Mouse (Mus musculus): ENCODE data around the gene Gm11239.
"Not testable (repeated sequence)": the region's sequence is repeated elsewhere in the genome, so short reads cannot be mapped to it uniquely, and the experiment has no call there.

Gm11239 gene

DNA sequence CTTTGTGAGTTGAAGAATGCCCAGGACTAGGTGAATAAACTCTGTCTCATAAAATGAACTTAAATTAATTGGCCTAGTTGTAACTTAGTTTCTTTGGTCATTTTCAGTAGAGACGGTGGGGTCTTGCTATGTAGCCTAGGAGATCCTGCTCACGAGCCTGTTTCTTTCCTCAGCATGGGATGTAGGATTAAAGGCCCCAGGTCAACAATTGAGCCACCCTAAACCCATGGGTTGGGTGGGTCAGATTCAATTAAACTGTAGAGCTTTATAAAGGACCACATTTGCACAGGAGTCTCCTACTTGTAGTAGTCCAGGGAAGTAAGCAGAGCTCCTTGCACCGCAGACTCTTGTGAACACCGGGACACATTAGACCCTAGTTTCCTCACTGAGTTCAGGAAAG lies at the start of gene Gm11239:
TSS of gene Gm11239 (plus strand) at position 301 of the 400 bp plus-strand sequence.
- DNase-seq (ENCODE audit: low read depth, low spot score): not testable (repeated sequence)

DNA sequence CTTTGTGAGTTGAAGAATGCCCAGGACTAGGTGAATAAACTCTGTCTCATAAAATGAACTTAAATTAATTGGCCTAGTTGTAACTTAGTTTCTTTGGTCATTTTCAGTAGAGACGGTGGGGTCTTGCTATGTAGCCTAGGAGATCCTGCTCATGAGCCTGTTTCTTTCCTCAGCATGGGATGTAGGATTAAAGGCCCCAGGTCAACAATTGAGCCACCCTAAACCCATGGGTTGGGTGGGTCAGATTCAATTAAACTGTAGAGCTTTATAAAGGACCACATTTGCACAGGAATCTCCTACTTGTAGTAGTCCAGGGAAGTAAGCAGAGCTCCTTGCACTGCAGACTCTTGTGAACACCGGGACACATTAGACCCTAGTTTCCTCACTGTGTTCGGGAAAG lies 45.5 kb upstream of the Gm11239 start, which contains the start of gene Gm11237:
TSS of gene Gm11237 (plus strand) at position 301 of the 400 bp plus-strand sequence.
- DNase-seq (ENCODE audit: low read depth, low spot score): not testable (repeated sequence)

DNA sequence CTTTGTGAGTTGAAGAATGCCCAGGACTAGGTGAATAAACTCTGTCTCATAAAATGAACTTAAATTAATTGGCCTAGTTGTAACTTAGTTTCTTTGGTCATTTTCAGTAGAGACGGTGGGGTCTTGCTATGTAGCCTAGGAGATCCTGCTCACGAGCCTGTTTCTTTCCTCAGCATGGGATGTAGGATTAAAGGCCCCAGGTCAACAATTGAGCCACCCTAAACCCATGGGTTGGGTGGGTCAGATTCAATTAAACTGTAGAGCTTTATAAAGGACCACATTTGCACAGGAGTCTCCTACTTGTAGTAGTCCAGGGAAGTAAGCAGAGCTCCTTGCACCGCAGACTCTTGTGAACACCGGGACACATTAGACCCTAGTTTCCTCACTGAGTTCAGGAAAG lies 30.3 kb upstream of the Gm11239 start, which contains the start of gene Gm11236:
TSS of gene Gm11236 (plus strand) at position 301 of the 400 bp plus-strand sequence.
- not testable (repeated sequence) for DNase-seq (ENCODE audit: low read depth, low spot score)

DNA sequence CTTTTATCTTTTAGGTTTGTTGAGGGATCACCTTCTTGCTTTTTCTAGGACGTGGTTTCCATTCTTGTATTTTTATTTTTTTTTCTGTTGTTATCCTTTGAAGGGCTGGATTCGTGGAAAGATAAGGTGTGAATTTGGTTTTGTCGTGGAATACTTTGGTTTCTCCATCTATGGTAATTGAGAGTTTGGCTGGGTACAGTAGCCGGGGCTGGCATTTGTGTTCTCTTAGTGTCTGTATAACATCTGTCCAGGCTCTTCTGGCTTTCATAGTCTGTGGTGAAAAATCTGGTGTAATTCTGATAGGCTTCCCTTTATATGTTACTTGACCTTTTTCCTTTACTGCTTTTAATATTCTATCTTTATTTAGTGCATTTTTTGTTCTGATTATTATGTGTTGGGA lies 6.3 kb upstream of the Gm11239 start:
- not testable (repeated sequence) for DNase-seq (ENCODE audit: low read depth, low spot score)

DNA sequence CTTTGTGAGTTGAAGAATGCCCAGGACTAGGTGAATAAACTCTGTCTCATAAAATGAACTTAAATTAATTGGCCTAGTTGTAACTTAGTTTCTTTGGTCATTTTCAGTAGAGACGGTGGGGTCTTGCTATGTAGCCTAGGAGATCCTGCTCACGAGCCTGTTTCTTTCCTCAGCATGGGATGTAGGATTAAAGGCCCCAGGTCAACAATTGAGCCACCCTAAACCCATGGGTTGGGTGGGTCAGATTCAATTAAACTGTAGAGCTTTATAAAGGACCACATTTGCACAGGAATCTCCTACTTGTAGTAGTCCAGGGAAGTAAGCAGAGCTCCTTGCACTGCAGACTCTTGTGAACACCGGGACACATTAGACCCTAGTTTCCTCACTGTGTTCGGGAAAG lies 15.1 kb downstream of the Gm11239 start, which contains the start of gene Gm428:
TSS of gene Gm428 (plus strand) at position 301 of the 400 bp plus-strand sequence.
- not testable (repeated sequence) for DNase-seq (ENCODE audit: low read depth, low spot score)

DNA sequence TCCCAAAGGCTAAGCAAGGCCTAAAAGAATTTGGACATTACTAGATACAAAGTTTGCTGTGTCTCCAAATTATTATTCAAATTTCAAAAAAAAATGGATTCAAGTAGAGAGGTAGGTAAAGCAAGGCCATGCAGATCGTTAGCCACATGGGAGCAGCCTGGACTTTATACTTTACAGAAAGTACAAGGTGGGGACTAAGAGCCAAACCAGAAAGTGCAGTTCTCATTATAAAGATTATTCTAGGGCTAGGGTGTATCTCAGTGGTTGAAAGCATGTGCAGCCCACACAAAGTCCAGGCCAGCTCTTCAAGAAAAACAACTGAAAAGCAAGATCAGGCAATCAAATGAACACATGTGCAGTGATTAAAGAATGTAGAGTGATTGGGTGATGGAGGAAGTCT lies 50.6 kb downstream of the Gm11239 start:
- DNase-seq (ENCODE audit: low read depth, low spot score): no peak

DNA sequence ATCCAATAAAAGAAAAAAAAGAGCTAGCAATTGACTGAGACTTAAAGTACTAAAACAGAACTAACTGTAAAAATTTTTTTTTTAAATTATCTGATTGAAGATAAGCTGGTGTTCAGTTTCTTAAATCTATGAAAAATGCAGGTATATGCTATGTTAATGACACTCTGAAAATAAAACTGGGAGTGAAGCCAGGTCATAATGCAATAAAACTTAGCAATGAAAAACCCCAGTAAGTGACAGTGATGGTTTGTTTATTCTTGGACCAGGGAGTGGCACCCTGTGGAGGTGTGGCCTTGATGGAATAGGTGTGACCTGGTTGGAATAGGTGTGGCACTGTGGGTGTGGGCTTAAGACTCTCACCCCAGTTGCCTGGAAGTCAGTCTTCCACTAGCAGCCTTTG lies 51.7 kb downstream of the Gm11239 start:
- no peak for DNase-seq (ENCODE audit: low read depth, low spot score)
